Mouse (Mus musculus) myocyte (in vitro differentiated cells): ENCODE measurements at regions not wholly inside any gene's neighbourhood (a gene's known extent, or its start where the extent isn't known, plus 50 kb on each side); places are given as distances from the start of the nearest gene placed in this dataset.
A peak's percentile ranks its signal among the peaks of the same experiment; 100 is the strongest.

ENCODE experiments used
- MAX ChIP-seq: IDR thresholded peaks from one replicate; pipeline ENCODE4 v1.6.1; 2011; ENCODE audit warnings: low read depth, mild to moderate bottlenecking, control low read depth
- MYOD1 ChIP-seq, 3 experiments: IDR thresholded peaks; one replicate each; pipeline ENCODE4 v1.6.1; 2011; ENCODE audit warnings: control low read depth in 2 of 3, low read depth in 2 of 3, mild to moderate bottlenecking in 2 of 3, moderate library complexity in 1 of 3; ENCODE audit not compliant: insufficient read length in 2 of 3, control insufficient read depth in 1 of 3
- POLR2A ChIP-seq: IDR thresholded peaks from one replicate; pipeline ENCODE4 v1.6.1; 2011; ENCODE audit warnings: low read depth, mild to moderate bottlenecking, control low read depth, moderate library complexity; ENCODE audit not compliant: insufficient read length
- SRF ChIP-seq: IDR thresholded peaks from one replicate; pipeline ENCODE4 v1.6.1; 2011; ENCODE audit warnings: low read depth; ENCODE audit not compliant: control insufficient read depth, insufficient read length
- TCF12 ChIP-seq: IDR thresholded peaks from one replicate; pipeline ENCODE4 v1.6.1; 2011; ENCODE audit warnings: mild to moderate bottlenecking, control low read depth; ENCODE audit not compliant: poor library complexity, insufficient read depth, severe bottlenecking
- USF1 ChIP-seq: IDR thresholded peaks from one replicate; pipeline ENCODE4 v1.6.1; 2011; ENCODE audit warnings: low read depth, mild to moderate bottlenecking, control low read depth, moderate library complexity

DNA sequence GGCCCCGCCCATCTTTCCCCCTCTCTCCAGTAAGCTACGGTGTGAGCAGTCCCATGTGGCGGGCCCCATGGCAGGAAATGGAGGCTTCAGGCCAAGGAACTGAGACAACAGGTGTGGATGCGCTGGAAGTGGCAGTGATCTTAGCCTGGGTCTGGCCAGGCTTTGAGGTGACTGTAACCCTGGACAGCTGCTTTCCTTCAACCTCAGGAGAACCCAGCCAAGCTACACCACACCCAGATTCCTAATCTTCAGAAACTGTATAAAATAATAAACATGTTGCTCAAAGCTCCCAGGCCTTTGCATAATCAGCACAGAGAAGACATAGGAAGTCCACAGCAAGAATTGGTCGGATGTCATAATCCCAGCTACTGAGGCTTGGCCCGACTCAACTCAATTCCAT, 56.8 kb upstream of the Egln3 start:
- TF ChIP-seq POLR2A (no peak), MYOD1 (IDR thresholded peaks at IDR 0.05; ENCODE audit: control insufficient read depth in 1 of 3, insufficient read length in 2 of 3, low read depth in 2 of 3) (peak; percentile 90 to 99 (median 95)), USF1 (no peak), TCF12 (peak; percentile 71), SRF (no peak), MAX (no peak)
